Mouse (Mus musculus) myocyte (in vitro differentiated cells): Measurements from ENCODE around the gene Taar6. TPM values are rescaled to one million over a fixed set of nuclear protein-coding genes. Genes with fewer than 3 reads are reported as not detected.

Source experiments
- H3K27me3 ChIP-seq: one replicate; pipeline ENCODE4 v1.6.1; 2011; ENCODE audit not compliant: control insufficient read depth, insufficient read depth, insufficient read length
- H3K36me3 ChIP-seq: one replicate; pipeline ENCODE4 v1.6.1; 2011; ENCODE audit not compliant: control insufficient read depth, insufficient read depth
- H3K4me2 ChIP-seq: one replicate; pipeline ENCODE4 v1.6.1; 2011; ENCODE audit warnings: low read depth, control low read depth
- H3K4me3 ChIP-seq: one replicate; pipeline ENCODE4 v1.5.1; 2011; ENCODE audit warnings: mild to moderate bottlenecking, control low read depth, moderate library complexity
- H3K79me2 ChIP-seq: one replicate; pipeline ENCODE4 v1.6.1; 2011; ENCODE audit not compliant: control insufficient read depth, insufficient read depth
- H3ac ChIP-seq: one replicate; pipeline ENCODE4 v1.6.1; 2011; ENCODE audit not compliant: control insufficient read depth, insufficient read length
- CEBPB ChIP-seq: IDR thresholded peaks from 2 replicates; pipeline ENCODE4 v1.6.1; 2011; ENCODE audit warnings: mild to moderate bottlenecking, moderate library complexity; ENCODE audit not compliant: poor library complexity, insufficient read depth, severe bottlenecking
- E2F4 ChIP-seq: IDR thresholded peaks from one replicate; pipeline ENCODE4 v1.6.1; 2011; ENCODE audit warnings: mild to moderate bottlenecking, control low read depth, moderate library complexity; ENCODE audit not compliant: insufficient read depth
- MAX ChIP-seq: IDR thresholded peaks from one replicate; pipeline ENCODE4 v1.6.1; 2011; ENCODE audit warnings: low read depth, mild to moderate bottlenecking, control low read depth
- MYOD1 ChIP-seq, 3 experiments: IDR thresholded peaks; one replicate each; pipeline ENCODE4 v1.6.1; 2011; ENCODE audit warnings: control low read depth in 2 of 3, low read depth in 2 of 3, mild to moderate bottlenecking in 2 of 3, moderate library complexity in 1 of 3; ENCODE audit not compliant: insufficient read length in 2 of 3, control insufficient read depth in 1 of 3
- MYOG ChIP-seq, 3 experiments: IDR thresholded peaks; one replicate each; pipeline ENCODE4 v1.6.1; 2011; ENCODE audit warnings: control low read depth in 2 of 3, low read depth in 2 of 3, mild to moderate bottlenecking in 2 of 3; ENCODE audit not compliant: insufficient read length in 2 of 3, control insufficient read depth in 1 of 3, insufficient read depth in 1 of 3
- POLR2A ChIP-seq: IDR thresholded peaks from one replicate; pipeline ENCODE4 v1.6.1; 2011; ENCODE audit warnings: low read depth, mild to moderate bottlenecking, control low read depth, moderate library complexity; ENCODE audit not compliant: insufficient read length
- POLR2AphosphoS2 ChIP-seq: IDR thresholded peaks from one replicate; pipeline ENCODE4 v1.6.1; 2011; ENCODE audit warnings: low read depth, control low read depth; ENCODE audit not compliant: insufficient read length
- REST ChIP-seq: IDR thresholded peaks from one replicate; pipeline ENCODE4 v1.6.1; 2011; ENCODE audit warnings: mild to moderate bottlenecking, control low read depth, moderate library complexity; ENCODE audit not compliant: insufficient read depth, insufficient read length
- SRF ChIP-seq: IDR thresholded peaks from one replicate; pipeline ENCODE4 v1.6.1; 2011; ENCODE audit warnings: low read depth; ENCODE audit not compliant: control insufficient read depth, insufficient read length
- TCF12 ChIP-seq: IDR thresholded peaks from one replicate; pipeline ENCODE4 v1.6.1; 2011; ENCODE audit warnings: mild to moderate bottlenecking, control low read depth; ENCODE audit not compliant: poor library complexity, insufficient read depth, severe bottlenecking
- TCF3 ChIP-seq: IDR thresholded peaks from one replicate; pipeline ENCODE4 v1.6.1; 2011; ENCODE audit warnings: low read depth, control low read depth; ENCODE audit not compliant: insufficient read length
- USF1 ChIP-seq: IDR thresholded peaks from one replicate; pipeline ENCODE4 v1.6.1; 2011; ENCODE audit warnings: low read depth, mild to moderate bottlenecking, control low read depth, moderate library complexity
- polyA plus RNA-seq: library from polyadenylated mRNA; unstranded; fragments of >200 nt; fragmentation: generic; extraction: Trizol; gene quantifications from one replicate; pipeline ENCODE4 v1.2.1, GENCODE M21; 2012; ENCODE audit warnings: missing spikeins

Gene Taar6
- polyA plus RNA-seq, 1 experiment, result not detected

GRCm38 (mm10) chr10:23964921-23965610 is 20.4 kb downstream of the Taar6 start:
- Histone ChIP-seq H3K27me3 (peaks cover 5% of the 10 kb centered on the region), H3K36me3 (no peaks in the 10 kb centered on the region), H3ac (no peak overlapping the region), H3K79me2 (no peaks in the 10 kb centered on the region), H3K4me2 (no peak overlapping the region), H3K4me3 (no peak overlapping the region)
- TF ChIP-seq MAX, result no peak
- no peak for TF ChIP-seq MYOG (IDR thresholded peaks at IDR 0.05; ENCODE audit: control insufficient read depth in 1 of 3, insufficient read depth in 1 of 3, insufficient read length in 2 of 3, low read depth in 2 of 3)
- TF ChIP-seq TCF3, result no peak
- no peak for TF ChIP-seq REST
- no peak for TF ChIP-seq POLR2A
- no peak for TF ChIP-seq POLR2AphosphoS2
- TF ChIP-seq MYOD1 (IDR thresholded peaks at IDR 0.05; ENCODE audit: control insufficient read depth in 1 of 3, insufficient read length in 2 of 3, low read depth in 2 of 3), result no peak
- no peak for TF ChIP-seq TCF12
- TF ChIP-seq USF1, result no peak
- TF ChIP-seq SRF, result no peak

GRCm38 (mm10) chr10:23963444-23963843 is 22.0 kb downstream of the Taar6 start:
- Histone ChIP-seq H3K36me3 (no peaks in the 10 kb centered on the region), H3K79me2 (no peaks in the 10 kb centered on the region), H3K27me3 (peaks cover 5% of the 10 kb centered on the region), H3K4me2 (no peak overlapping the region), H3ac (no peak overlapping the region), H3K4me3 (no peak overlapping the region)
- TF ChIP-seq POLR2AphosphoS2 (no peak), MYOG (IDR thresholded peaks at IDR 0.05; ENCODE audit: control insufficient read depth in 1 of 3, insufficient read depth in 1 of 3, insufficient read length in 2 of 3, low read depth in 2 of 3) (no peak), SRF (no peak), CEBPB (no peak), USF1 (no peak), REST (no peak), POLR2A (no peak), TCF3 (no peak), MAX (no peak), MYOD1 (IDR thresholded peaks at IDR 0.05; ENCODE audit: control insufficient read depth in 1 of 3, insufficient read length in 2 of 3, low read depth in 2 of 3) (no peak), TCF12 (no peak), E2F4 (no peak)

GRCm38 (mm10) chr10:23960444-23960915 is 25.0 kb downstream of the Taar6 start, which contains the start of gene Taar4:
Gene Taar4 (plus strand): TSS chr10:23960494.
- H3K36me3 ChIP-seq, result no peaks in the 10 kb centered on the region
- no peak within 1 kb of the TSS for H3ac ChIP-seq
- H3K4me2 ChIP-seq, result no peak within 1 kb of the TSS
- no peaks in the 10 kb centered on the region for H3K79me2 ChIP-seq
- no peak within 1 kb of the TSS for H3K4me3 ChIP-seq
- TF ChIP-seq TCF3 (no peak), MYOD1 (IDR thresholded peaks at IDR 0.05; ENCODE audit: control insufficient read depth in 1 of 3, insufficient read length in 2 of 3, low read depth in 2 of 3) (no peak), E2F4 (no peak), REST (no peak), CEBPB (no peak)
- H3K27me3 ChIP-seq, result peaks cover 5% of the 10 kb centered on the region

- no peaks in the 10 kb centered on the region for H3K27me3 ChIP-seq
- H3K4me3 ChIP-seq, result no peak overlapping the region
- no peaks in the 10 kb centered on the region for H3K79me2 ChIP-seq
- TF ChIP-seq CEBPB (no peak), POLR2AphosphoS2 (no peak), E2F4 (no peak), MYOD1 (IDR thresholded peaks at IDR 0.05; ENCODE audit: control insufficient read depth in 1 of 3, insufficient read length in 2 of 3, low read depth in 2 of 3) (no peak), USF1 (no peak), SRF (no peak), TCF3 (no peak), TCF12 (no peak)
- no peaks in the 10 kb centered on the region for H3K36me3 ChIP-seq
- H3ac ChIP-seq, result no peak overlapping the region
- H3K4me2 ChIP-seq, result no peak overlapping the region
Observed at GRCm38 (mm10) chr10:23959071-23959470, 26.4 kb downstream of the Taar6 start.

GRCm38 (mm10) chr10:23951714-23952113 is 33.7 kb downstream of the Taar6 start:
- H3ac ChIP-seq, result no peak overlapping the region
- no peaks in the 10 kb centered on the region for H3K36me3 ChIP-seq
- H3K4me2 ChIP-seq, result no peak overlapping the region
- no peaks in the 10 kb centered on the region for H3K79me2 ChIP-seq
- peaks cover 8% of the 10 kb centered on the region for H3K27me3 ChIP-seq
- H3K4me3 ChIP-seq, result no peak overlapping the region
- TF ChIP-seq MAX, result no peak
- no peak for TF ChIP-seq POLR2AphosphoS2
- TF ChIP-seq POLR2A, result no peak
- no peak for TF ChIP-seq TCF12
- no peak for TF ChIP-seq REST
- no peak for TF ChIP-seq TCF3
- no peak for TF ChIP-seq USF1
- TF ChIP-seq MYOG (IDR thresholded peaks at IDR 0.05; ENCODE audit: control insufficient read depth in 1 of 3, insufficient read depth in 1 of 3, insufficient read length in 2 of 3, low read depth in 2 of 3), result no peak
- no peak for TF ChIP-seq SRF
